Mouse (Mus musculus): ENCODE data around the gene Ugt1a8.

- TF ChIP-seq GATA1 (IDR thresholded peaks at IDR 0.05; ENCODE audit: low read length), result no peak
- TF ChIP-seq TAL1 (IDR thresholded peaks at IDR 0.05; ENCODE audit: low read length), result no peak
These were observed 177.2 kb downstream of the Ugt1a8 start for GRCm38 (mm10) chr1:88264869-88265240.
